Mouse (Mus musculus): ENCODE measurements at regions not wholly inside any gene's neighbourhood (a gene's known extent, or its start where the extent isn't known, plus 50 kb on each side); places are given as distances from the start of the nearest gene placed in this dataset.

- DNase-seq (ENCODE audit: low spot score in 2 of 2), result peak in 1 of 2 experiments; percentile 14
These were observed 325.4 kb upstream of the Pard3b start for GRCm38 (mm10) chr1:61313196-61313595.

GRCm38 (mm10) chr1:61316261-61316660 lies 322.4 kb upstream of the Pard3b start:
- DNase-seq (ENCODE audit: low spot score in 2 of 2), result no peak

GRCm38 (mm10) chr1:61316736-61317135 lies 321.9 kb upstream of the Pard3b start:
- no peak for DNase-seq (ENCODE audit: low spot score in 2 of 2)

- DNase-seq (ENCODE audit: low spot score in 2 of 2), result no peak
These were observed 320.6 kb upstream of the Pard3b start for GRCm38 (mm10) chr1:61318042-61318441.

- no peak for DNase-seq (ENCODE audit: low spot score in 2 of 2)
These were observed 317.0 kb upstream of the Pard3b start for GRCm38 (mm10) chr1:61321513-61322145.

- no peak for DNase-seq (ENCODE audit: low spot score in 2 of 2)
These were observed 307.2 kb upstream of the Pard3b start for GRCm38 (mm10) chr1:61331456-61331855.

GRCm38 (mm10) chr1:61331906-61332305 lies 306.7 kb upstream of the Pard3b start:
- DNase-seq (ENCODE audit: low spot score in 2 of 2), result no peak

- DNase-seq (ENCODE audit: low spot score in 2 of 2), result no peak
These were observed 302.3 kb upstream of the Pard3b start for GRCm38 (mm10) chr1:61336367-61336766.

GRCm38 (mm10) chr1:61352921-61353320 lies 285.7 kb upstream of the Pard3b start:
- no peak for DNase-seq (ENCODE audit: low spot score in 2 of 2)

- no peak for DNase-seq (ENCODE audit: low spot score in 2 of 2)
These were observed 285.1 kb upstream of the Pard3b start for GRCm38 (mm10) chr1:61353481-61353880.

GRCm38 (mm10) chr1:61355241-61355640 lies 283.4 kb upstream of the Pard3b start:
- DNase-seq (ENCODE audit: low spot score in 2 of 2), result no peak

GRCm38 (mm10) chr1:61359011-61359930 lies 279.4 kb upstream of the Pard3b start:
- no peak for DNase-seq (ENCODE audit: low spot score in 2 of 2)

- no peak for DNase-seq (ENCODE audit: low spot score in 2 of 2)
These were observed 266.0 kb upstream of the Pard3b start for GRCm38 (mm10) chr1:61372581-61372980.

- DNase-seq (ENCODE audit: low spot score in 2 of 2), result no peak
These were observed 264.7 kb upstream of the Pard3b start for GRCm38 (mm10) chr1:61373661-61374491.

GRCm38 (mm10) chr1:61376417-61376816 lies 262.2 kb upstream of the Pard3b start:
- no peak for DNase-seq (ENCODE audit: low spot score in 2 of 2)

GRCm38 (mm10) chr1:61377070-61377469 lies 261.6 kb upstream of the Pard3b start:
- DNase-seq (ENCODE audit: low spot score in 2 of 2), result peak; percentile 62 to 73

GRCm38 (mm10) chr1:61378240-61378639 lies 260.4 kb upstream of the Pard3b start:
- no peak for DNase-seq (ENCODE audit: low spot score in 2 of 2)

- no peak for DNase-seq (ENCODE audit: low spot score in 2 of 2)
These were observed 258.7 kb upstream of the Pard3b start for GRCm38 (mm10) chr1:61379771-61380517.

GRCm38 (mm10) chr1:61387587-61387986 lies 251.0 kb upstream of the Pard3b start:
- no peak for DNase-seq (ENCODE audit: low spot score in 2 of 2)

- DNase-seq (ENCODE audit: low spot score in 2 of 2), result no peak
These were observed 240.8 kb upstream of the Pard3b start for GRCm38 (mm10) chr1:61397796-61398195.

GRCm38 (mm10) chr1:61402339-61402738 lies 236.3 kb upstream of the Pard3b start:
- DNase-seq (ENCODE audit: low spot score in 2 of 2), result no peak
